Mouse (Mus musculus) induced T-regulatory cell, adult 2 months (primary cell): ENCODE results near the gene Mcur1.

Source experiments
- DNase-seq: peaks from one replicate; pipeline ENCODE4 v3.0.0-alpha.2; 2012; ENCODE audit warnings: low read depth

Mcur1 gene

DNA sequence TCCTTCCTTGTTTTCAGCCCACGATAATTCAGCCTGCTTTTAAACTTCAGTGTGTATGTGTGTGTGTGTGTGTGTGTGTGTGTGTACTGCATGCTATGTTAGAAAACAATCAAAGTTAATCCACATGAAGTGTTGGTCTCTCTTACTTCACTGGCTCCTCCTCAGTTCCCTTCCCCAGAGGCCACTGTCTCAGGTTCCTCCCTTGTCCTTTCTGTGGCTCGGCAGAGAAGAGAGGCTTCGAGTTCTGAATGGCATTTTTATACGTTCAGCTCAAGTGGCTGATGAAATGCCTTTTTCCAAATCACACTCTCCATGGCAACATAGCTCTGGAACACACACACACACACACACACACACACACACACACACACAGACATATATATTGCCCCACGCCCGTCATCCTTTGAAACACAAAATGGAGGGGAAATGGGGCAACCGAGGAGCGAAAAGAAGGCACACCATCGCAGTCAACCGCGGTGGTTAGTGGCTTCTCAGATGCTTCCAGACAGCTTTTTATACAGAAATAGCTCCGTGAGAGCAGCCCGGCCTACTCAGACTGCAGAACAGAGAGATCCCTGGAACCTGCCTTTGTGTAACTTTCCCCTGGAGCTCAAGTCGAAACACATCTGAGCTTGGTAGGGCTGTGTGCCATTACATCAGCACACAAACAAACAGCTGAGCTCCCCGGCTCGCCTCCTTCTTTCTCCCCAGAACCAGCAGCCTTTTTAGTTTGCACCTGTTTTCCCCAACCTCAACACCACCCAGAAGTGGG lies 34.4 kb downstream of the Mcur1 start:
- peak; percentile 16 for DNase-seq

DNA sequence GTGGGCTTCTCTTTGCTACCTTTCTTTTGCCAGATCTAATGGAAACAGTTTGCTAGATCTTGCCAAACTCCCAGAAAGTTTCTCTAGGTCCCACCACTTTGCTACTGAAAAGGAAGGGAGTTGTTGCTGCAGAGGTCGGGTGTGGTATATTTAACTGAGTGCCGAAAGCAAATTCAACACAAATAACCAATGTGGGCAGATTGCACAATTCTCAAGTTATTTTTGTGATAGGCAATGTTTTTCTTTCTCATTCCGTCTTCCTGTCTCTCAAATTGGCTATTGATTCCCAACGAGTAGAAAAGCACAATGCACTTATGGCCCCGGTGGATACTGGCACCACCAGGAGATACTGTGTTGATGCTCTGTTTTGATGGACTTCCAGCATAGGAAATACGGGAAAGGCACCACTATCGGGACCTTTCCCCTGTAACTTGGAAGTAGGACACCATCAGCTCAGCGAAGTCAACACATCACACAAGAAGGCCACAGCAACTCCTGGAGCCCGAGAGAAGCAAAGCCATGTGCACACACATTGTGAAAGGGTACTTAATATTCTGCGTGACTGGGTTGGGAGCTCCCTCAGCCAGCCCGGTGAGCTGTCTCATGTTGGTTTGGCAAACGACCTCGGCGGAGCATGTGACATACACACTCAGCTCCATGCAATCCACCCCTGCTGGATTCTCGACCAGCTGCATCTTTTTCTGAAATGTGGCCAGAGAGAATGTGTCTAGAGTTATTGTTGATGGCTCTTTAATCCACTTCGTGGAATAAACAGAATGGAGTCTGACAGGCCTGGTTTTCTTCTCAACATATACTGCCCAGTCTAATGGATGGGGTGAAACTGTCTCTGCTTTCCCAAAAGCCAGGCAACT lies 35.3 kb downstream of the Mcur1 start:
- DNase-seq: no peak

DNA sequence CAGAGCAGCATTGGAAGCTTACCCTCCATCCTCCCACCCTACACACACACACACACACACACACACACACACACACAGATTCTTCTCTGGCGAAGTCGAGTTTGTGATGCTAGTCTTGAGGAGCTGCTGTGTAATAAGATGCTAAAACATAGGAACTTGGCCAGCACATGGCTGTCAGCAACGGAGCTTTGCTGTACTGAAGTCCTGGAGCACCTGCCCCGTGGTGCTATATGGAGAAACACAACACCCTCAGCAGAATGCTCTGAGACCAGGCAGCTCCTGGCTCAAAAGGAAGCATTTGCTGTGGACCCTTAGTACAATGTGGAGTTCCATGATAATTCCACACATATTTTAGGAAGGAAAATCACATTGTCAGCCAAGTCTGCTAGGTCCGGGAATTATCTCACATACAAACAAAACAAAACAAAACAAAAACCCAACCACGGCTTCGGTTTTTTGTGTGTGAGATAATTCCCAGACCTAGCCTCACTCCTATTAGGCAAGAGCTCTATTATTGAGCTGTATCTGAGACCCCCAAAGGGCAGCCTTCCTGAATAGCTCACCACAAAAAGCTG lies 36.0 kb downstream of the Mcur1 start:
- no peak for DNase-seq

DNA sequence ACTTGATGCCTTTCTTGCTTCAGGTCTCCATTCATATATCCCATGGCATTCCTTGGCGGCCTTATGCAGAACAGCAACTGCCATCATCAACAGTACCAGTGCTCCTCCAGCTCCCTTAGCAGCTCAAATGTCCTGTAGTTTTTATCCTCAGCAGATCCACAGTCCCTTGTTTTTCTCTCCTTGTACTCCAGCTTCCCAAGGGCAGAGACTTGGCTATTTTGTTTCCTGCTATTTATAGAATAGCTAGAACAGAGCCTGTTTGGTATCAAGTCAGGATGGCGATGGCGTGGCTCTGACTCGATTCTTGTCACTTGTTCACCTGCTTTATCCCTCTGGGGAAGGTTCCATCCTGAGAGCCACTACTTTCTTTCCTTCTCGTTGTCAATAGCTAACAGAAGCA lies 38.1 kb downstream of the Mcur1 start:
- no peak for DNase-seq

DNA sequence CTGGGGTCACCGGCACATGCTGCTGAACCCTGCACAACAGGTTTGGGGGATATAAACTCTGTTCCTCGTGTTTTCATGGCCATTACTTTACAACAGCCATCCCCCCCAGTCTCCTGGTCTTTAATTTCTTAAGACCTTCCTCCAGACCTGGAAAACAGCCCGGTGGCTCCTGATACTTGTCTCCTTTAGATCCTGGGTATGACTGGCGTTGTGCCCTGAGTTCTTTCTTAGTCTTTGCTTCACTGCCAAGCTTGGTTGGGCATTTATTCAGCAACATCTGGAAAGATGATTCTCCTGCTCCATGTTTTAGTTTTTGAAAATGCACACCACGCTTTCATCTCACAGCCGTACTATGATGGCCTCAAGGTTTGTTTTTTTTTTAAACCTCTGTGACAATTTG lies 40.7 kb downstream of the Mcur1 start:
- no peak for DNase-seq

DNA sequence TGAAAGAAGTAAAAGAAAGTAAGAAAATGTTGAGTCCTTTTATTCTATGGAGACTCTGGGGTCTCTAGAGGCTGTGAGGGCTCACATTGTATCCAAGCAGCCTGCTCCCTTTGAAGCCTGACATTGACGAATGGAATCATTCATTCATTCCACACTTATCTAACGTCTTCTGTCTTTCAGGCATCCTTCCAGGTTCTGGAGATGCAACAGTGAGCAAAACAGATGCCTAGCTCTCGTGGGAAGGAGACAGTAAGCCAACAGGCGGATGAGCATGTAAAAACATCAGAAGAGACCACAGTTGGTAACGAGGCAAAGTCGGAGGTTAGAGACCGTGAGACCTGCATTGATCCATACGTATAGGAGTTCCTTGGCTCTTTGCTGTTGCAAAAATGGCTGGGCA lies 42.6 kb downstream of the Mcur1 start:
- DNase-seq: no peak

DNA sequence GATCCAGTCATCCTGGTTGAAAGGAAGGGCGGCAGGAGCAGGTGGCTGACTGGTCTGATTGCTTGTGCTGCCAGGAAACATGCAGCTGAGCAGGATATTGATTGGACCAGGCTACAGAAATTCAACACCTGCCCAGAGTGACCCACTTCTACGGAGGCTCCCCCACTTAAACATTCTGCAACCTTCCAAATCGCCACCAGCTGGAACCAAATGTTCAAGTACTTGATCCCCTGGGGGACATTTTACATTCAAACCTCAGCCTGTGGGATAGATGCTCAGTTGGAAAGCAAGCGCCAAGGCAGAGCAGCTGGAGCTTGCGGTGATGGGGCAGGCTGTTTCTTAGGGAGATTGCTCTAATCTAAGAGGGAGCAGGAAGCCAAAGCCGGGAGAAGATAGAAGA lies 43.1 kb downstream of the Mcur1 start:
- DNase-seq: no peak

DNA sequence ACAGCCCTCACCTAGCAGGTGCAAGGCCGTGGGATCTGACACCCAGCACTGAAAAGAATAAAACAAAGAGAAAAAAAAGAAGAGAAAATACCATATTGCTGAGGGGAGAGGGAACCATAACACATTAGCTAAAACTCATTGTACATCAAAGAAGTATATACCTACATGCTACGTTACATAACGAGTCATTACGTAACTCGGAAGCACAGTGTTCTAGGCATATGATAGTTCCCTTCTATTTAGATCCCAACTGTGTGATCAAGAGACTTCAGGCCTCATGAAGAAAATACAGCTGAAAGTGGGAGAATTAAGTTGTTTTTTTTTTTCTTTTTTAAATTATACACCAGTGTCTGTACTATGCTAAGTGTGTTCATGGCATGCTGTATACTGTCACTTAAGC lies 43.9 kb downstream of the Mcur1 start:
- no peak for DNase-seq

DNA sequence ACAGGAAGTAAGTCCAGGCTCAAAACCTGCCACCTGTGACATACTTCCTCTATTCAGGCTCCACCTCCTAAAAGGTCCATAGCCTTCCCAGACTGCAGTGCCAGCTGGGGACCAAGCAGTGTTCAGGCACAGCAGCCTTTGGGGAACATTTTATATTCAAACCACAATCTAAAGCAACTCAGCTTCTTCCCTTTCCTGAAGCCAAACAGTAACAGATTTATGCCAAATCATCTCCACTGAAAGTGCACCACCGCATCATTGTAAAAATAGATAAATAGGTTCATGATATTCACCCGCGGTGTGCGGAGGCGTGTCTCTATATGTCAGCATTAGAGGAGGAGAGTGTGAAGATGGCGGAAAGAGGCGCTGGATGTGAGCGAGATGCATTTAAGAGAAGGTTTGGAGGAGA lies 45.0 kb downstream of the Mcur1 start:
- DNase-seq: peak; percentile 18

DNA sequence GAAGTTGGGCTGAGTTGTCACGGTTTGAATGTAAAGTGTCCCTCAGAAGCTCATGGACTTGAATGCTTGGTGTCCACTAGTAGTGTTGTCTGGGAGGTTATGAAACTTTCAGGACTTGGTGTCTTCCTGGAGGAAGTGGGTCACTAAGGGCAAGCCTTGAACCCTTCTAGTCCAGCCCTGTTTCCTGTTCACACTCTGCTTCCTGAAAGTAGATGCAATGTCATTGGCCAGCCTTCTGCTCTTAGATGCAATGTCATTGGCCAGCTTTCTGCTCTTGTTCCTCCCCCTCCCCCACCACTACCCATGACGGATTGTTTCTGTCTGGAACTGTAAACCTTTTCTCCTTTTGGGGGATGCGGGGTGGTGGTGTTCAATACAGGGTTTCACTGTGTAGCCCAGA lies 47.3 kb downstream of the Mcur1 start:
- no peak for DNase-seq

DNA sequence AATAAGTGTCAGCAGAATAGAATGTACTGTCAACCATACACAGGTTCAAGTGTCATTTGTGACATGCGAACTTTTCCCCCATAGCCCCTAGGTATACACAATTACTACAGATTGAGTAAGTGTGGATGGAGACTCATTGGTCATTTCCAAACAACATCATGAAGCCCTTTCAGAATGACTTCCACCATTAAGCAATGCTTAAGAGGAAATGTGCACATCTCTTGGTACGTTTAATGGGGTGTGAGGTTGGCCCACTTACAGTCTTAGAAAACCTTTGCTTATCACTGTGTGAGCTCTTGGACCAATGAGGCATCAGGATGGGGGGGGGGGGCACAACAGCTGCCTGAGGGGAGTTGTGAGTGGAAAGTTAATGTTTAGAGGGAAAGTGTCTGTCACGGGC lies 54.2 kb downstream of the Mcur1 start:
- DNase-seq: no peak

DNA sequence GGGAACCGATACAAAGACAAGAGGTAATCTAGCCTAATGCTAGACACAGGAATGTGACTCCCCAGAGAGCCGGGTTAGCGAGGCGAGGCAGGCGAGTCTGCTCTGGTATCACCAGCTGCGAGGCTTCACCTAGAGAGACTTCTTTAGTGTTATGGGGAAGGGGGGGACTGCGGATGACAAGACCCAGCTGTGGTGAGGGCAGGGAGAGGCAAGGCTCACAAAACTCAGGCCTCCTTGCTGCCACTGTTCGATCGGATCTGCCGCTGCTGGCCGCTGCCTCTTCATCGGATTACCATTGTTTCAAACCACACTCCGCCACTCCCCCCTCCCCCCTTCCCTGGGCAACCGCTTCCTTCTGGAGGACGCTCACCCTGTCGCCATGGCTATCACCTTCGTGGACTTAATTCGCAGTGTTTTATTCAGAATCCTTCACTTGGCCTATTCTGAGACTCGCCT lies 56.6 kb downstream of the Mcur1 start:
- peak; percentile 29 for DNase-seq

DNA sequence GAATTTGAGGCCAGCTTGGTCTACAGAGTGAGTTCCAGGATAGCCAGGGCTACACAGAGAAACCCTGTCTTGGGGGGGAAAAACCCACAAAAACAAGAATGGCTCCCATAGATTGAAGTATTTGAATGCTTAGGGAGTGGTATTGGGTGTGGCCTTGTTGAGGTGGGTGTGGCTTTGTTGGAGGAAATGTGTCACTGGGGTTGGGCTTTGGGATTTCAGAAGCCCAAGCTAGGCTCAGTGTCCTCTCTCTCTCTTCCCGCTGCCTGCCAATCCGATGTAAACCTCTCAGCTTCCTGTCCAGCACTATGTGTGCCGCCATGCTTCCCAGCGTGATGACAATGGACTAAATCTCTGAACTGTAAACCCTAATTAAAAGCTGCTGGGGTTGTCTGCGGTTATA lies 58.4 kb downstream of the Mcur1 start:
- no peak for DNase-seq

DNA sequence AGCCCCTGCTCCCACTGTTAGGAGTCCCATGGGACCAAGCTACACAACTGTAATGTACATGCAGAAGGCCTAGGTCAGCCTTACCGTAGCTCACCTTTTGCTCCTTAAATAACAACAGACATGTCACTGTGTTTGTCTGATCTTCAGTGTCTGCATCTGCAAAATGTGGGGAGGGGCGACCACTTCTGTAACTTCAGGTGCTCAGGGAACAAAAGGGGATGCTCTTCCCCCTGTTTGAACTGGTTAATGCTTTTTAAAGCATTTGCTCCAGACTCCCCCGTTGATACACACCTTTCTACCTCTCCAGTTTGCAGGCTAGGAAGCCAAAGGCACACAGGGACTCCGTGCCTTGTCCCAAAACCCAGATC lies 59.5 kb downstream of the Mcur1 start:
- no peak for DNase-seq

DNA sequence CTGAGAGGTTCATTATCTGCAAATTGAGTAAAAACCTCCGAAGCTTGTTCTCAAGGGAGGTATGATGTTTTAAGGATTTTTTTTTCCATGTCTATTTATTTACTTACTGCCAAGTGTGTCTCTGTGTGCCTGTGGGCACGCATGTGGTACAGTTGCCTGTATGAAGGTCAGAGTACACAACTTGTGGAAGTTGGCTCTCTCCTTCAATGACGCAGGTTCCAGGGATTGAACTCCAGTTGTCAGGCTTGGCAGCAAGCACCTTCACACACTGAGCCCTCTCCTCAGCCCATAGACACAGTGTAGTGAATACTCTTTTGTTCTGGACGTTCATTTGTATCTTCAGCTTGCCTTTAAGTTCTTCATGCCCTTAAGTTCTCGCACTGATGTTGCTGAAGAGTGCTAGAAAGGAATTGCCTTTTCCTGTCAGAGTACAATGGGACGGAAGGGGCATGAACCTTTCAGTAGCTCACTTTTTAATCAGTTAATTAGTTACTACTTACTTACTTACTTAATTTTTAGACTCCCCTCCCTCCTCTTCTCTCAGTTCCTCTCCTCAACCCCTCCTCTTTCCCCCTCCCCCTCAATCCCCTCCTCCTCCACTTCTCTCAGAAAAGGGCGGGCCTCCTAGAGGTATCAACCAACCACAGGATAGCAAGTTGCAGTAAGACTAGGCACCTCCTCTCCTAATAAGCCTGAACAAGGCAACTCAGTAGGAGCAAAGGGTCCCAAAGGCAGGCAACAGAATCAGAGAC lies 60.1 kb downstream of the Mcur1 start:
- no peak for DNase-seq

DNA sequence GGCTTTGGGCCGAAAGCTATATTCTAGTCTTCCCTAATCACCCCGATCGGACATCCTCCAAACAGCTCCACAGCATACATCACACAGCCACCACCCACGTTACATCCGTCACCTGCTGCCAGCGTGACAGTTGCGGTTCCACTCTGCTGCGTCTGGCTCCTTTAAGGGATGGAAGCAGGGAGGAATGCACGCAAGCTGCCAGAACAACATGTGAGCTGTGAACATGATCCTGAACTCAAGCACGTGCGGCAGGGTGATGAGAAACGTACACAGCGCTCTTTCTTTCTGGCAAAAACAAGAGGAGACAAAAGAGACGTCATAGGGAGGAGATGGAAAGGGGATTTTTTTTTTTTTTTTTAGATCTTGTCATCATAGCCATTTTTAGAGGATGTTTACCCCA lies 61.1 kb downstream of the Mcur1 start:
- peak; percentile 16 for DNase-seq

DNA sequence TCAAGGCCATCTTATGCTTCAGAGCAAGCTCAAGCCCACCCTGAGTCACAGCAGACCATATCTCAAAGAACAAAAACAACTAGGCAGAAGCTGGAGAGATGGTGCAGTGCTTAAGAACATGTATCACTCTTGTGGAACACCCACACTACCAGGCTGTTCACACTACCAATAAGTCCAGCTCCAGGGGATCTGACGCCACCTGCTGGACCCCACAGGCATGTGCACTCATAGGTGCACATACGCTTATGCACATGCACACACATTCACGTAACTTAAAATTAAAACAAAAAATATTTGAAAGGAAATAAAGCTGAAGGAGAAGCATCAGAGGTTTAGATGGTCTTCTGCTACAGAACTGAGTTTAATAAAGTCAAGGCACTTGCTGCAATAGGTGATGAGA lies 62.2 kb downstream of the Mcur1 start:
- peak; percentile 20 for DNase-seq

DNA sequence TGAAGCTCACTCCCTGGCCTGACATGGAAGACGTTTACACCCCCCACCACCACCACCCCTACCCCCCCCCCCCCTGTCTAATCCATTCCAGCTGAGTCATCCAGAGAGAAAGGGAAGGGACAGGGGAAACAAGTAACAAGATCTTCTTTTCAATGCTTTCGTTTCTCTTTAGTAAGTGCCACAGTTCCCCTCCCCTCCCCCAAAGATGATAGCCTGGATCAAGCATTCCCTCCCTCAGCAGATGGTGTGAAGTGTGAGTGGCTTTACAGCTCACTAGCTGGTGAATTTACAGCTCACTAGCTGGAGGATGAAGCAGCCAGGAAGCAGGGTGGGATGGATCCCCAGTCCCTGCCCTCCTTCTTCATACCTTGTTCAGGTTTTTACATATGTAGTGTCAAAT lies 63.3 kb downstream of the Mcur1 start:
- no peak for DNase-seq

DNA sequence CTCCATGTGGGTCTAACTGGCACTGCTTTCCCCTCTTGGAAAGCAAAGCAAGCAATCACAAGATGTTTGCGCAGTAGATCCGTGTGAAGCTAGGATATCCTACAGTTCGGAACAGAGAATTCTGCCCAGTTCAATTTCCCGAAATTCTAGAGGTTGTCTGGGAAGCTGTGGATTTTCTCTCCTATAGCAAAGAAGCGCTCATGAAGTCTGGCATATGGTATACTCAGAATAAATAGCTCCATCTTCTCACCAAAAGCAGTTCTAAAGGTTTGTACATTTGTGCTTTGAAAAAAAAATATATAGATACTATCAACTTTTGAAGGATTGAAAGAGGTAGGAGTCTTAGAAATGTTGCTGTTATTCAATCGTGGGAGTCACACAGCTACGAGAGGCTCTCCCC lies 64.3 kb downstream of the Mcur1 start:
- no peak for DNase-seq

DNA sequence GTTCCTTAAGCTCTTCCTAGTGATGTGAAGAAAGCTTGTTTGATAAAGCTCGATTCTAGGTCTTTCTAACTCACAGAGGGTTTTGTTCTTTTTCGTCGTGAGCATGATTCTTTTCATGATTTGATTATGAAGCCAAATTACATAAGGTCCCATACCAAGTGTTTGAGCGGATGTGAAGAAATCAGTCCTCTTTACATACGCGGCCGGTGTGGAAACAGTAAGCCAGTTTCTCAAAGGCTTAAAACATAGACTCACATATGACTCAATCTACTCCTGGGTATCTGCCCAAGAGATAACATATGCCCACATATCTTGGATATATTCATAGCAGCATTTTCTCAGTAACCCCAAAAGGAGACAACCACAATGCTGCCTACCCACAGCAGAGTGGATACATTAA lies 66.3 kb downstream of the Mcur1 start:
- no peak for DNase-seq

DNA sequence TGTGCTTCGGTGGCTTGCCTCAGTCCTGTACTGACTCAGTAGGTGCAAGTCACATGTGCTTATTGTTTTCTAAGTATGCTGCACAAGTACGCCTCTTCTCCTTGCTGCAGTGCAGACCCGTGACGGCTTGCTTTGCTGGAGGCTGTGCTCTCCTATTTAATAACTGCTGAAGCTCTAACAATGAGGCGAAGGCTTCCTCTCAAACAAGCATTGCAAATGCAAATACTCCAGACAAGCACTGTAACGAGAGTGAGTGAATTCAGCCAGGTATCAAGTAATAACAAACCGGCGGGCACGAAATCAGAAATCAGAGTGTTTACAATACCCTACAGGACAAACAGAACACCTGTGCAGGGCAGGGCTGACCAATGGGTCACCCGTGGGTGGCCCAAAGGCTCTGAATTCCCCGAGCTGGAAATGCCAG lies 66.9 kb downstream of the Mcur1 start:
- no peak for DNase-seq
